Mouse (Mus musculus) adrenal gland, adult 18-20 months (tissue): ENCODE measurements at regions not wholly inside any gene's neighbourhood (a gene's known extent, or its start where the extent isn't known, plus 50 kb on each side); places are given as distances from the start of the nearest gene placed in this dataset.

Source experiments
- DNase-seq, 2 experiments: peaks; one replicate each; pipeline ENCODE4 v3.0.0; 2021 to 2022; ENCODE audit warnings: low spot score in 2 of 2

GRCm38 (mm10) chr4:125210719-125211118 is 83.1 kb upstream of the Zc3h12a start:
- peak; percentile 37 to 51 for DNase-seq

DNA sequence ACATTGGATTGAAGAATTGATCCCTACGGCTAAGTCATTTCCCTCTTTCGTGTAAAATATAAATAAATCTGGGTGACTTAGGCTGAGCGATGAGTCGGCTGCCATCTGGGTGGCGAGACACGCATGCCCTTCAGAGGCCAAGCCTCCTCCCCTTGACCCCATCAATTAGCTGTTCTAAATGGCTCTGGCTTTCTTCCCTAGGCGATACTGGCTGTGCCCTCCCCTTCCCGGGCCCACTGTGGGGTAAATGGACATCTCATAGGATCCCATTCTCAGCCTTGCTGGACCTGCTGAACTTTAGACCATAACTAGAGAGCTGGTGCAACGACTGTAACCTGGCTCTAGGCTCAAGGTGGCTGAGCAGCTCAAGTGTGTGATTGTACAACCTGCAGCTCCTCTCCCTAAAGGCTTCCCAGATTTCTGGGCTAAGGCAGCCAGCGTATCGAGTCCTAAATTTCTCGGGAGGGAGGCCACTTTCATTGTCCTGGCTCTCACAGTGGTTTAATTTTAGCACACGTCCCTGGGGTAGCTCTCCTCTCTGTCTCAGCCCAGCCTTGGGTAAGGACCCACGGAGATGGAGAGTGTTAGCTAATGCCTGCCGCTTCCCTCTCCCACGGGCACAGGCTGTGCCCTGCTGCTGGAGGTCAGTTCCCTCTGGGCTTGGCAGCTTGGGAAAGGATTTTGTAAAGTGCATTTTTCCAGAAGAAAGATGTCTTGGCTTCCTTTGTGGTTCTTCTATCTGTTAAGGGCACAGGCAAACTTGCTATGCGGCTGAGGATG is 80.7 kb upstream of the Zc3h12a start:
- DNase-seq, result no peak

- no peak for DNase-seq
These were observed 75.9 kb upstream of the Zc3h12a start for GRCm38 (mm10) chr4:125203521-125203920.

GRCm38 (mm10) chr4:125201638-125202325 is 74.1 kb upstream of the Zc3h12a start:
- no peak for DNase-seq

- DNase-seq, result no peak
These were observed 73.1 kb upstream of the Zc3h12a start for GRCm38 (mm10) chr4:125200762-125201161.

GRCm38 (mm10) chr4:125199281-125199680 is 71.6 kb upstream of the Zc3h12a start:
- no peak for DNase-seq

DNA sequence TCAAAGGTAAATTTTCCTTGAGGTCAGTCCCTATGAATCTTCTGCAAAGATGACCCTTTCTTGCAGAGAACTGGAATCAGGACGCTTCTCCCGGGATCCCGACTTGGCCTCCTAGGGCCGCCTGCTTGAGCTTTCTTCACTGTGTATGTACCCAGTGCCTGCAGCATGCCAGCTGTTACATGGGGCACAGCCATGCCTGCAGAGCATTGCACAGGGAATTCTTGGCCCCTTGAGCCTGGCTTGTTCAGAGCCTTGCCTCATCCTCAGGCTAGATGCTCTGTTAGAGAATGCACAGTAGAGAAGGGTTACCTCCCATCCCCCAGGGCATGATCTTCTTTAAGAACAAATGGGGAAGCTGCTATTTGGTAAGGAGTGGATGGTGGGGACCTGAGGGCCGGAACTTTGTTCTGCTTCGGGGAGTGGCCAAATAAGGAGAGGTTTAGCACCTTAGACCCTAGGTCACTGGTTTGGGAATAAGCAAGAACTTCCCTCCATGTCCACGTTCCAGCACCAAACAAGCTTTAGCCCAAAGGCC is 68.3 kb upstream of the Zc3h12a start:
- no peak for DNase-seq

GRCm38 (mm10) chr4:125194722-125195380 is 67.2 kb upstream of the Zc3h12a start:
- DNase-seq, result no peak

- no peak for DNase-seq
These were observed 66.7 kb upstream of the Zc3h12a start for GRCm38 (mm10) chr4:125194298-125194697.

GRCm38 (mm10) chr4:125191680-125192079 is 64.0 kb upstream of the Zc3h12a start:
- DNase-seq, result no peak

DNA sequence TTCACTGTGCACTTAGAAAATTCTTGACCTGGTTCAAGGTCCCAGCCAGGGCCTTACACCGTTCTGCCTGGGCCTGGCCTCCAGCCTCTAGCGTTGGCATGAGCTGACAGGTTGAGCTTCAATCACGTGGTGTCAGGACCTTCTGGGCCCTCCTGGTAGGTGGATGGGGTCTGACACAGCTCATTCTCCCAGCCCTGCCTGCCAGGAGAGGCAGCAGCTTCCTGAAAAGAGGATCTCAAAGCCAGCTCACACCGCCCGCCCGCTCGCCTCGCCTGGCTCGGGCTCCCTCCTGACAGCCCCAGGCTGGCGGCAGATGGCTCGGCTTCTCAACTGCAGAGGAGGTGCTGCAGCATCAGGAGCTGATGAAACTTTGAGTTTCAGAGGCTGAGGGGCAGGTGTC is 63.4 kb upstream of the Zc3h12a start:
- DNase-seq, result no peak

GRCm38 (mm10) chr4:125189971-125190370 is 62.3 kb upstream of the Zc3h12a start:
- DNase-seq, result no peak

GRCm38 (mm10) chr4:125186246-125186645 is 58.6 kb upstream of the Zc3h12a start:
- DNase-seq, result no peak

DNA sequence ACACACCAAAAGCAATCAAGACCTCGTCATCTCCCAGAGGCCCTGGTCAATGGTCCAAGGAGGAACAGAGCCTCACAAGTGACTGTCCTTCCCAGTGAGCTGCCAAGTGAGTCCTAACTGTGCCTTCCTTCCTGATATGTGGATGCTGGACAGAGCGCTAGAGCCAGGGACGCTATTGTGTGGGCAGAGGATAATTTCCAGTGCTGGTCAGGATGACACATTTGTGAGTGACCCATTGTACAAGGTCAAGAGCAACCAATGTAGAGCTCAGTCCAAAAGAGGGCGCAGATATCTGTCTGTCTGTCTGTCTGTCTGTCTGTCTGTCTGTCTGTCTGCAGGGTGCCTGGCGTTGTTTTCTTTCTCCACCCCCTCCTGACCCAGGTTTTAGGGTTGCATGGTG is 57.4 kb upstream of the Zc3h12a start:
- no peak for DNase-seq

DNA sequence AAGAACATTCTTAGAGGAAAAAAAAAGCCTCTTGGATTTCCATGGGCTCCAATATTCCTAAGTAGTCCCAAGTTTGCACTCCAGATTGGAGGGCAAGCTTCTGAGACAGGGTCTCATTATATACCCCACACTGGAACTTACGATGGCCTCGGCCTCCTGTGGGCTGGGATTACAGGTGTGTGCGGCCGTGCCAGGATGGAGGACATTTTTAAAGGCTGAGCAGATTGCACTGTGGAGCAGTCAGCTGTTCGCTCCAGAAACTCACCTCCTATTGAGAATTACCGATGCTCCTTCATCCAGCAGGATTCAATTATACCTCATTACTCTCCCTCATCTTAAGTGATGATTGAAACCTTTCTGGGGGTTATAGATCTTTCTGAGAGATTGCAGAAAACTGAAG is 53.3 kb upstream of the Zc3h12a start:
- no peak for DNase-seq

GRCm38 (mm10) chr4:125178552-125178951 is 50.9 kb upstream of the Zc3h12a start:
- DNase-seq, result no peak

DNA sequence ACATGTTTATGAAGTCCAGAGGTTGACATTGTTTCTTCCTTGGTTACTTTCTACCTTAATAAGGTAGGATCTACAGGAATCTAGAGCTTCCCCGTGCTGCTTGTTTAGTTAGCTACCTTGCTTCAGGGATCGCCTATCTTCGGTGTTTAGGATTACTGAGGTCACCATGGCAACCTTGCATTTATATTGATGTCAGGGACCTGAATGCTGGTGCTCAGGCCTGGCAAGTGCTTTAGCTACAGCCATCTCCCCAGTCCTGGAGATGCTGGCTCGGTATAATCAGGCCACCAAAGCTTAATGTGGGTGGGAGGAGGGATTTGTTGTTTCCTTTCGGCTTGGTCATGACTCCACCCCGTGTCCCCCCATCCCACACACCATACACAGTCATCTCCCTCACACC is 50.0 kb upstream of the Zc3h12a start:
- no peak for DNase-seq
